Mouse (Mus musculus): Measurements from ENCODE around the gene Dffa. TPM values are rescaled to one million over a fixed set of nuclear protein-coding genes. Genes with fewer than 3 reads are reported as not detected.

Gene Dffa
- polyA plus RNA-seq, 1 experiment = 17.5 TPM

DNA sequence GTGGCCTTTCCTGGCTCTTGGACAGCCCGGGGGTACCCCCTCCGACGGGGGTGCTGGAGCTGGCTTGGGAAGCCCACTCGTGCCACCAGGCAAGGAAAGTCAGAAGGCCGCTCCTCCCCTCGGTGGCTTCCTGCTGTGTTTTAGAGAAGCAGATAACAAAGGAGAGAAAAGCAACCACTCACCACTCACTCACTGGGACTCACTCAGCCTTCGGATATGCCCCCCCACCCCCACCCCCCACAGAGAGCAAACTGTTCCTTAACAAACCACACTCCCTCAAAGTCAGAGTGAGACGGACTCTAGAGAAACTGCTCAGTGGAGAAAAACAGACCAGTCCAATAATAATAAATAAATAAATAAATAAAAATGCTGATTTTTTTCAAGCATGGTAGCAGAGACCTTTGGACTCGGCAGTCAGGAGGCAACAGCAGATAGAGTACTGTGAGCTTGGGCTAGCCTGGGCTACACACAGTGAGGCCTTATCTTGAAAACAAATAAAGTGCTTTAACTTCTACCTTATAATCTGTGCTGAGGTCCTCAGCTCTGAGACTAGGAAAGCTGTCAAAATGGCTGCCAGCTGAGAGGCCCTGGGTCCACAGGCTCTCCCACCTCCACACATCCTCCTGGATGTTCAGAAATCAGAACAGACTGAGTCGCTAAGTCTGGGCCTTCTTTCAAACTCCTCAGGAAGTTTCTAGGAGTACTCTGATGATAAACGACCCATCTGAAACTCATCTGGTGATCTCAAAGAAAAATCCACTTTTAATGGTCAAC lies 21.6 kb downstream of the Dffa start:
- no peaks in the 10 kb centered on the region for H3K27me3 ChIP-seq (ENCODE audit: control insufficient read depth, insufficient read depth, insufficient read length)
- H3K79me2 ChIP-seq (ENCODE audit: control insufficient read depth, insufficient read depth) = no peaks in the 10 kb centered on the region
- no peak overlapping the region for H3K4me2 ChIP-seq (ENCODE audit: low read depth)
- no peak overlapping the region for H3ac ChIP-seq (ENCODE audit: control insufficient read depth, insufficient read length)
- H3K4me3 ChIP-seq = no peak overlapping the region
- TF ChIP-seq USF1 (IDR thresholded peaks at IDR 0.05; ENCODE audit: low read depth) (no peak), REST (IDR thresholded peaks at IDR 0.05; ENCODE audit: insufficient read depth, insufficient read length) (no peak), E2F4 (IDR thresholded peaks at IDR 0.05; ENCODE audit: insufficient read depth) (no peak), CEBPB (IDR thresholded peaks at IDR 0.05; ENCODE audit: insufficient read depth, poor library complexity, severe bottlenecking) (no peak), MYOD1 (IDR thresholded peaks at IDR 0.05; ENCODE audit: control insufficient read depth in 1 of 3, insufficient read length in 2 of 3, low read depth in 2 of 3) (no peak), POLR2A (IDR thresholded peaks at IDR 0.05; ENCODE audit: insufficient read length, low read depth) (no peak), TCF12 (IDR thresholded peaks at IDR 0.05; ENCODE audit: insufficient read depth, poor library complexity, severe bottlenecking) (no peak)
- H3K36me3 ChIP-seq (ENCODE audit: control insufficient read depth, insufficient read depth) = no peaks in the 10 kb centered on the region

DNA sequence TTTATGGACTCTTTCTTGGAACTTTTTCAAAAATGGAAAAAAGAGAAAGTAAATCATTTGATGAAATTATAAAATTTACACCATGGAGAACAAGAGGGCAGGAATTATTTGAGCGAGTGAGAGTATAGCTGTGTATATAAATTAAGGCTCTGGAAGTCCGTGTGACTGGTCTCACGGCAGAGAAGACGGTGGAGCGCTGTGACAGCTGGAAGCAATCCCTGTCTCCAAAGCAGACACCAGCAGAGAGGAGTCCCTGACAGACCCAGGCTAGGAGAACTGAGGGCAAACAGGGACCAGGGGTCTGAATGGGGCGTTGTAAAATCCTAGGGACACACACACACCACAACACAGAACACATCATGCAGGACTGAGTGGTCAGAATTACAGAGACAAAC lies 22.2 kb downstream of the Dffa start:
- no peaks in the 10 kb centered on the region for H3K27me3 ChIP-seq (ENCODE audit: control insufficient read depth, insufficient read depth, insufficient read length)
- H3K4me2 ChIP-seq (ENCODE audit: low read depth) = no peak overlapping the region
- H3K79me2 ChIP-seq (ENCODE audit: control insufficient read depth, insufficient read depth) = no peaks in the 10 kb centered on the region
- no peak for TF ChIP-seq CEBPB (IDR thresholded peaks at IDR 0.05; ENCODE audit: insufficient read depth, poor library complexity, severe bottlenecking)
- TF ChIP-seq REST (IDR thresholded peaks at IDR 0.05; ENCODE audit: insufficient read depth, insufficient read length) = no peak
- no peak for TF ChIP-seq TCF12 (IDR thresholded peaks at IDR 0.05; ENCODE audit: insufficient read depth, poor library complexity, severe bottlenecking)
- no peak for TF ChIP-seq SRF (IDR thresholded peaks at IDR 0.05; ENCODE audit: control insufficient read depth, insufficient read length, low read depth)
- TF ChIP-seq E2F4 (IDR thresholded peaks at IDR 0.05; ENCODE audit: insufficient read depth) = no peak
- TF ChIP-seq USF1 (IDR thresholded peaks at IDR 0.05; ENCODE audit: low read depth) = no peak
- no peak for TF ChIP-seq POLR2AphosphoS2 (IDR thresholded peaks at IDR 0.05; ENCODE audit: insufficient read length, low read depth)
- no peak for TF ChIP-seq MYOD1 (IDR thresholded peaks at IDR 0.05; ENCODE audit: control insufficient read depth in 1 of 3, insufficient read length in 2 of 3, low read depth in 2 of 3)
- no peak overlapping the region for H3ac ChIP-seq (ENCODE audit: control insufficient read depth, insufficient read length)
- no peak overlapping the region for H3K4me3 ChIP-seq
- no peaks in the 10 kb centered on the region for H3K36me3 ChIP-seq (ENCODE audit: control insufficient read depth, insufficient read depth)

DNA sequence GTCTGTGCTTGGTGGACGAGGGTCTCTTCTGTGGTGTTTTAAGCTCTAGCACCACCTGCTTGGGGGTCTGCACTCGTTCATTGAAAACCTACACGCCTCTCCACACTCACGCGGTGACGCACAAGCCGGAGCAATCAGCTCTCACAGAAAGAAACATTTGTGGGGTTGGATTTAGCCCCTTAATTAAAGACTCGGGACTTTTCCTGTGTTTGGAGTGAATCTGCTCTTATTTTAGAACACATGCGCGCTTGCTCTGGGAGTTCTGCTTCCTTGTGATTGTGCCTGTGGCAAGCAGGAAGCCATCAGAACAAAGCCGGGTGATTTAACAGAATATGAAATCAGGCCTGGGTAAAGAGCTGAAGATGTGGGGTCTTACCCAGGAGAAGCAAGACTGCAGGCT lies 22.7 kb downstream of the Dffa start, which contains the start of gene Cort:
Cort (minus strand) TSS at position 101 of the 400 bp plus-strand sequence.
- Histone ChIP-seq H3ac (ENCODE audit: control insufficient read depth, insufficient read length) (no peak within 1 kb of the TSS), H3K79me2 (ENCODE audit: control insufficient read depth, insufficient read depth) (no peaks in the 10 kb centered on the region), H3K4me3 (no peak within 1 kb of the TSS), H3K36me3 (ENCODE audit: control insufficient read depth, insufficient read depth) (no peaks in the 10 kb centered on the region), H3K27me3 (ENCODE audit: control insufficient read depth, insufficient read depth, insufficient read length) (no peaks in the 10 kb centered on the region), H3K4me2 (ENCODE audit: low read depth) (no peak within 1 kb of the TSS)
- TF ChIP-seq SRF (IDR thresholded peaks at IDR 0.05; ENCODE audit: control insufficient read depth, insufficient read length, low read depth) (no peak), USF1 (IDR thresholded peaks at IDR 0.05; ENCODE audit: low read depth) (no peak), MAX (IDR thresholded peaks at IDR 0.05; ENCODE audit: low read depth) (no peak), TCF3 (IDR thresholded peaks at IDR 0.05; ENCODE audit: insufficient read length, low read depth) (no peak), TCF12 (IDR thresholded peaks at IDR 0.05; ENCODE audit: insufficient read depth, poor library complexity, severe bottlenecking) (no peak), POLR2A (IDR thresholded peaks at IDR 0.05; ENCODE audit: insufficient read length, low read depth) (no peak), POLR2AphosphoS2 (IDR thresholded peaks at IDR 0.05; ENCODE audit: insufficient read length, low read depth) (no peak), REST (IDR thresholded peaks at IDR 0.05; ENCODE audit: insufficient read depth, insufficient read length) (no peak), E2F4 (IDR thresholded peaks at IDR 0.05; ENCODE audit: insufficient read depth) (no peak), MYOD1 (IDR thresholded peaks at IDR 0.05; ENCODE audit: control insufficient read depth in 1 of 3, insufficient read length in 2 of 3, low read depth in 2 of 3) (no peak), MYOG (IDR thresholded peaks at IDR 0.05; ENCODE audit: control insufficient read depth in 1 of 3, insufficient read depth in 1 of 3, insufficient read length in 2 of 3, low read depth in 2 of 3) (no peak), CEBPB (IDR thresholded peaks at IDR 0.05; ENCODE audit: insufficient read depth, poor library complexity, severe bottlenecking) (no peak)

DNA sequence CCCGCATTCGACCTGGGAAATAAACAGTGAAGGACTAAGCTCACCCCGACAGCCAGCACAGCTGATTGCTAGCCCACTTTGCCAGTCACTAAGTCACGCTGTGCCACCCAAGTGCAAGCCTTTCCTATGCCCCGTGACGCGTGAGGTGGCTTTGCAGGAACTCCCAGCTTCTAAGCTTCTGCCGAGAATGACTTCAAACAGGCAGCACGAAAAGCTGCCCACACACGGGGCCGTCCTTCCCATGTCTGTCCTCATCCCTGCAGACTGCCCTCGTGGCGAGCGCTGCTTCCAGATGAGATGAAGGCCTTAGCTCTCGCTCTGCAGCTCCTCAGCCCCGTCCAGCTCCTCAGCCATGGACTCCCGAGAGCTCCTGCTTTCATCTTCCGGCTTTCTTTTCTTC lies 24.5 kb downstream of the Dffa start:
- Histone ChIP-seq H3K27me3 (ENCODE audit: control insufficient read depth, insufficient read depth, insufficient read length) (no peaks in the 10 kb centered on the region), H3K4me3 (no peak overlapping the region), H3ac (ENCODE audit: control insufficient read depth, insufficient read length) (no peak overlapping the region), H3K36me3 (ENCODE audit: control insufficient read depth, insufficient read depth) (no peaks in the 10 kb centered on the region), H3K4me2 (ENCODE audit: low read depth) (no peak overlapping the region), H3K79me2 (ENCODE audit: control insufficient read depth, insufficient read depth) (no peaks in the 10 kb centered on the region)
- TF ChIP-seq POLR2A (IDR thresholded peaks at IDR 0.05; ENCODE audit: insufficient read length, low read depth) (no peak), MYOD1 (IDR thresholded peaks at IDR 0.05; ENCODE audit: control insufficient read depth in 1 of 3, insufficient read length in 2 of 3, low read depth in 2 of 3) (no peak), CEBPB (IDR thresholded peaks at IDR 0.05; ENCODE audit: insufficient read depth, poor library complexity, severe bottlenecking) (no peak), USF1 (IDR thresholded peaks at IDR 0.05; ENCODE audit: low read depth) (no peak), E2F4 (IDR thresholded peaks at IDR 0.05; ENCODE audit: insufficient read depth) (no peak), TCF3 (IDR thresholded peaks at IDR 0.05; ENCODE audit: insufficient read length, low read depth) (no peak), MAX (IDR thresholded peaks at IDR 0.05; ENCODE audit: low read depth) (no peak), SRF (IDR thresholded peaks at IDR 0.05; ENCODE audit: control insufficient read depth, insufficient read length, low read depth) (no peak)
